Mouse (Mus musculus): ENCODE results near the gene Chd2. TPM values are rescaled to one million over a fixed set of nuclear protein-coding genes. Genes with fewer than 3 reads are reported as not detected.
A peak's percentile ranks its signal among the peaks of the same experiment; 100 is the strongest.
"Not testable (repeated sequence)": the region's sequence is repeated elsewhere in the genome, so short reads cannot be mapped to it uniquely, and the experiment has no call there.

The Chd2 gene
- total RNA-seq (2022): 10 to 100 TPM; 42.5 to 70.6 (median 55.4) TPM

DNA sequence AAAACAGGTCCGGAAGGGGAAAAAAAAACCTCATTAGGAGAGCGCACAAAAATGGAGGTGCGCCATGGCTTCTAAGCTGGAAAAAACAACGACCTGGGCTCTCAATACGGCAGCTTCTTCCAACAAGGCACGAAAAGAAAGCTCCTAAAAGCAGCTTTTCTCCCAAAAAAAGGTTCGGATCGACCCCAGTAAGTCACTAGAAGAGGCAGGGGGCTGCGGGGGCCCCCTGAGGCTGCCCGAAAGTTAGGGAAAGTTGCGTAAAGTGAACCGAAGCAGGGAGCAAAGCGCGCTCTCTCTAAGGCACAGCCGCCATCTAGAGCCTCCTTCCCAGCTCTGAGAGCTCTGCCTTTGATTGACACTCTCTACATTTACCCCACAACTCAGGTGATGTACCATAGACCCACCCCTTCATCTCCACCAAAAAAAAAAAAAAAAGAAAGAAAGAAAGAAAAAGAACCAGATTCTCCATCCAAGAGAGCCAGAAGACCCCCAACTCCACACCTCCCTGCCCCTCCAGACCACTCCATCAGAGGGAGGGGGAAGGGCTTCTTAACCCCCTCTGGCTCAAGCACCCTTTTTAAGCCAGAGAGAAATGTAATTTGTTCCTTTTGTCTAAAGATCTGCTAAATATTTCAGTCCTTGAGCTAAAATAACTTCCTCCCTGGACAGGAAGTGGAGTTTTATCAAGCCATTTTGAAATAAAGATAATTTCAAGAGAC, at the start of gene Chd2:
Gene Chd2 (minus strand): TSS at position 419 of the 719 bp plus-strand sequence.
- peak in 1 of 2 experiments; percentile 63 for DNase-seq (ENCODE audit: low spot score in 2 of 2)

DNA sequence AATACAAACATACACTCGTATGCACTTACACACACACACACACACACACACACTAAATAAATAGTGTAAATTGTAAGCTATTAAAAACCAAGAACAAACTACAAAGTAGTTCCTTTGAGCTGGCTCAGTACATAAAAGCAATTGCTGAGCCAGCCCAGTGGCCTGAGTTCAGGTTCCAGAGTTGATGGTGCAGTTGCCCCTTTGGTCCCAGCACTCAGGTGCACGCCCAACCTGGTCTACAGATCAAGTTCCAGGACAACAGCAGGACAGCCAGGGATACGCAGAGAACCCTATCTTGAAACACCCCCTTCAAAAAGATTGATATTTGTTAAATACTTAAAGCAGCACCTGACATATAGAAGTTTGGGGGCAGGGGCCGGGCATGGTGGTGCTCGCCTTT, 49.1 kb upstream of the Chd2 start:
- no peak for DNase-seq (ENCODE audit: low spot score in 2 of 2)

DNA sequence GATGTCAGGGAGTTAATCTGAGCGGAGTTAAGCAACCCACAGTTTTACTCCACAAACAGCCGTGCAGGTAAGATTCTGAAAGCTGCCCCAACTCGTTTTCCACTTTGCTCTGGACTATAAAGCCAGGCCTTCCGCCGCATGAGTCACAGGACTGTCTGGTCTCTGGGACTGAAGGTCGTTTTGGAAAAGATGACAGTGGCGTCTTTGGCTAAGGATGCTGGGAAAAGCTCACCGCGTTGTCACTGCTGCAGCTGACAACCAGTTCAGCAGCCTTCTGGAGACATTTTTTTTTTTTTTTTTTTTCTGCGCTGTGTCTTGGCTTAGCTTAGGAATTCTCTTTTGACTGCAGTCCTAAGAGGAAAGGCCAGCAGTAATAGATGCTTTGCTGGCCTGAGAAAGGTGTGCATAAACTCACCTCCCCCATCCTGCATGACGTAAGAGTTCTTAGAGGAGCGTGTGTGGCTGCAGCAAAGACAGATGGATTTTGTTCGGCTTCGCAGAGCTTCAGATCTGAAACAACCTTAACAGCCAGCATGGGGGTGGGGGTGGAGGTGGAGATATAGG, 47.7 kb upstream of the Chd2 start:
- DNase-seq (ENCODE audit: low spot score in 2 of 2): no peak

GRCm38 (mm10) chr7:73588351-73588906, 46.8 kb upstream of the Chd2 start:
- no peak for DNase-seq (ENCODE audit: low spot score in 2 of 2)

GRCm38 (mm10) chr7:73586717-73587116, 45.1 kb upstream of the Chd2 start:
- no peak for DNase-seq (ENCODE audit: low spot score in 2 of 2)

DNA sequence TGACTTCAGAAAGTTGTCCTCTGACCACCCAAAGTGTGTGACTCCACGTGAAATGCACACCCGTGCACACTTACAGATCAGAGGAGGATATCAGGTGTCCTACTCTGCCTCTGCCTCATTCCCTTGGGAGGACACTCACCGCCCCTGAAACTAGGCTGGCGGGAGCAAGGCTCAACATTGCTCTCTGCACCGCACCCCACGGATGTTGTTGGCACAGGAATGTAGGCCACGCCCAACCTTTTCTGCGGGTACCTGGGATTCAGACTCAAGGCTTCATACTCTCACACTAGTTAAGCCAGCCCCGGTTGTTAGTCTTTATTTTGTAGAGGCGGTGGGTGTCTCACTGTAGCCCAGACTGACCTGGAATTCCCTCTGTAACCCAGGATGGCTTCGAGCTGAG, 44.6 kb upstream of the Chd2 start:
- DNase-seq (ENCODE audit: low spot score in 2 of 2): no peak

DNA sequence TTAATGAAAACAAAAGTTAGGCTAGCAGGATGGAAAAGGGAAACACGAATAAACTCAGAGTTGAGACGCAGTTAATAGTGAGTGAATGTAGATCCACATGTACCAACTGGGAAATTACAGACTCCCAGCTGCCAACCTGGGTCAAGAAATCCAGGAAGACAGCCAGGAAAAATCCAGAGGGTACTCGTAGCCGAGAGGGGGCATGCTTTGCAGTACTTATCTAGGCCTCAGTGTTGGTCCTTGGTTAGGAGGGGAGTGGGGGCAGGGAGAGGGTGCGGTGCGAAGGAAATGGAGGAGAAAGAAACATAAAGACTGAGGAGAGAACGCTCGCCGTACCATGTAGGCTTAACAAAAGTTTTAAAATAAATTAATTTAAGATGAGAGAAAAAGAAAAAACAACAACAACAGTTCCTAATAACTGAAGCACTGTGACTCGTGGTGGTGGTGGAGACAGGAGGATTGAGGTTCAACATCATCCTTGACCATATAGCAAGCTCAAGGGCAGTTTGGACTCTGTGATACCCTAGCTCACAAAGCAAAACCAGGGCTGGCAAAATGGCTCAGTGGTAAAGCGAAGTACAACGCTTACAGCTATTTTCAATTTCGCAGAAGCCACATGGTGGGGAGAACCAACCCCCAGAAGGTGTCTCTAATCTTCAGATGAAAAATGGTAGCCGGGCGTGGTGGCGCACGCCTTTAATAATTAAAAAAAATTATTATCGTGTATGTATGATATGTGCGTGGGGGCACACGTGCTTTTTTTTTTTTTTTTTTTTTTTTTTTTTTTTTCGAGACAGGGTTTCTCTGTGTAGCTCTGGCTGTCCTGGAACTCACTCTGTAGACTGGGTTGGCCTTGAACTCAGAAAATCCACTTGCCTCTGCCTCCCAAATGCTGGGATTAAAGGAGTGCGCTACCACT, 43.7 kb upstream of the Chd2 start:
- no peak for DNase-seq (ENCODE audit: low spot score in 2 of 2)

DNA sequence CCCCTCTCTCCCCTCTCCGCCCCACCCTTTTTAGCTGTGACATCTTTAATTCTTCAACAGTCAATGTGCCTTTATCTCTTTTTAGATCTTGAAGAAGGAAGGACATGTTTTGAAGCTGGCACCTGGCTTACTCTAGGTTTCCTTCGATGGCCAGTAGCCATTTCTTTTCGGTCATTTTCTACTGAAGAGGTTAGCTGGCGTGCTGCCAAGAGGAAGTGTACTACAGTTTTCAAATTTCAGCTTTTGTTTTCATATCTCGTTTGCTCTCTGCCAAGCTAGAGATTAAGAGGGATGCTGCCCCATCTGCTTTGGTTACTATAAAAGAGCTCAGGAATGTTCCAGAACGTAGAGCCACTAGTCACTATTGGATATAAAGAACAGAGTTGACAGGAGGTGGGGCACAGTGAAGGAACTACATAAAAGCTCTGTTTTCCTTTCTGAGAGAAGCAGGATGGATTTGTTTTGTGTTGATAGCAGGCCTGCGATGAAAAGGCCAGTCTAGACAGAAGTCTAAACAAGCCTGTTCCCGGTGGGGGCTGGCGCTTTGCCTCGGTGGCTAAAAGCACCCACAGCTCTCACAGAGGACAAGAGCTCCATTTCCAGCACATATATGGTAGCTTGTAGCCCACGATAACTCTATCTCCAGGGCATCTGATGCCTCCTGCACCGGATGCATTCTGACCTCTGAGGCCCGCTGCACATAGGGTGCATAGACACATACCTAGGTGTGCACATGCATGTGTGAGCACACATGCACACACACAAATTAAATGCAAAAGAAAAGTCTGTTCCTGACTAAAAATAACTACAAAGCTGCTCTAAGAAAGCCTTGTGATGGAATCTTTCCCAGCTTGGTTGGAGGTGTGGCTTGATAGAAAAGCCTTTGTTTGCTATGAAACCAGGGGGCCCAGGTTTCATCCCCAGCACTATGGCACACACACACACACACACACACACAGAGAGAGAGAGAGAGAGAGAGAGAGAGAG, 42.7 kb upstream of the Chd2 start:
- DNase-seq (ENCODE audit: low spot score in 2 of 2): no peak

- no peak for DNase-seq (ENCODE audit: low spot score in 2 of 2)
These were observed 41.8 kb upstream of the Chd2 start for GRCm38 (mm10) chr7:73583400-73583799.

GRCm38 (mm10) chr7:73581836-73582375, 40.3 kb upstream of the Chd2 start:
- no peak for DNase-seq (ENCODE audit: low spot score in 2 of 2)

DNA sequence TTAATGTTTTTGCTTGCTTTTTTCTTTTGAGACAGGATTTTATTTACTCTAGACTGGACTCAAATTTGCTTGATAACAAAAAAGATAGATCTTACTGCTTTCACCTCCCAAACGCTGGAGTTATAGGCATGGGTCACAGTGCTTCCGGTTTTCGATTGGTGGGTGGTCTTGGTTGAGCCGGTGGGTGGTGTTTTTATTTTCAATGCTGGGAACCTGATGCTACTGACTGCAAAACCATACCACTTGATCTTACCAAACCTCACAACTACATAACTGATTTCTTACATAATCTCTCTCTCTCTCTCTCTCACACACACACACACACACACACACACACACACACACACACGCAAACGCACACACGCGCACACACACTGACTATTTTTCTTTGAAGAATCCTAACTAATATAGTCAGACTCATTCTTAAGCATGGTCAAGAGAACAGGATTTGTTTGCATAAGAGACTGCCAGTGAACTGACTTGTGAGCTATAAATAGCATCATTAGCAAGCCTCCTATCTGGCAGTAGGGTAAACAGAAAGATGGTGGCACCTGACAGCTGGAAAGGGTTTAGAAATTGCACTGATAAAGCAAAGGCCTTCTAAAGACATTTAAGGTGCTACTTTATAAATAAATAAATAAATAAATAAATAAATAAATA, 37.6 kb upstream of the Chd2 start:
- no peak for DNase-seq (ENCODE audit: low spot score in 2 of 2)

- no peak for DNase-seq (ENCODE audit: low spot score in 2 of 2)
These were observed 36.3 kb upstream of the Chd2 start for GRCm38 (mm10) chr7:73577888-73578421.

GRCm38 (mm10) chr7:73576101-73576936, 34.7 kb upstream of the Chd2 start:
- no peak for DNase-seq (ENCODE audit: low spot score in 2 of 2)

GRCm38 (mm10) chr7:73575257-73575656, 33.6 kb upstream of the Chd2 start:
- DNase-seq (ENCODE audit: low spot score in 2 of 2): no peak

DNA sequence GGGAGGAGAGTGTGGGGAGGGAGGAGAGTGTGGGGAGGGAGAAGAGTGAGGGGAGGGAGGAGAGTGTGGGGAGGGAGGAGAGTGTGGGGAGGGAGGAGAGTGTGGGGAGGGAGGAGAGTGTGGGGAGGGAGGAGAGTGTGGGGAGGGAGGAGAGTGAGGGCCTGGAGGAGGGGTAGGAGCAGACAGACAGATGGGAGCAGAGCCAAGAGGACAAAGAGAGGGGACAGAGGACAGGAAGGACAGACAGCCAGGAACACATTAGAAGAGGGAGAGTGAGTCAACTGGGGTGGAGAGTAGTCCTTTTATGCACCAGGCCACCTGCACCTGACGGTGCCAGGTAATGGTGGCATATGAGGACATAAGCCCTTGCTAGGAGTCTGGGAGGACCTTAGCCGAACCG, 33.0 kb upstream of the Chd2 start:
- DNase-seq (ENCODE audit: low spot score in 2 of 2): not testable (repeated sequence)

DNA sequence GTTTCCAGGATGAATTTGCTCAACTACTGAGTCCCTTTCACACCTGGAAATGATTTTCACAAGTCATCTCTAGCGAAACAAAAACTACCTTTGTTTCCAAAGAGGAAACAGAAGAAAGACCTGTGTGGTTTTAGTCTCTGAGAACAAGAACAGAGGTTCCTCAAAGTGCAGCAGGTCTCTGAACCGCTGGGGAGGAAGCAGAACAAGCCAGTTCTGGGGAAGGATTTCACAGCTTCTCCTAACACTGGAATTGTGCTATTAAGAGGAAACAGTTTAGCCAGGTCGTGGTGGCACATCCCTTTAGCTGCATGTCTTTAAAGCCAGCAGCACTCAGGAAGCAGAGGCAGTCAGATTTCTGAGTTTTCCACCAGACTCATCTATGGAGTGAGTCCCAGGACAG, 30.9 kb upstream of the Chd2 start:
- DNase-seq (ENCODE audit: low spot score in 2 of 2): no peak

- DNase-seq (ENCODE audit: low spot score in 2 of 2): no peak
These were observed 27.3 kb upstream of the Chd2 start for GRCm38 (mm10) chr7:73568801-73569403.

GRCm38 (mm10) chr7:73567754-73568161, 26.1 kb upstream of the Chd2 start:
- DNase-seq (ENCODE audit: low spot score in 2 of 2): no peak
